Mouse (Mus musculus) cerebellum, adult 18-20 months (tissue): ENCODE measurements around the gene Hs6st1.

Source experiments
- DNase-seq, 2 experiments: peaks; one replicate each; pipeline ENCODE4 v3.0.0; 2021

Gene Hs6st1

DNA sequence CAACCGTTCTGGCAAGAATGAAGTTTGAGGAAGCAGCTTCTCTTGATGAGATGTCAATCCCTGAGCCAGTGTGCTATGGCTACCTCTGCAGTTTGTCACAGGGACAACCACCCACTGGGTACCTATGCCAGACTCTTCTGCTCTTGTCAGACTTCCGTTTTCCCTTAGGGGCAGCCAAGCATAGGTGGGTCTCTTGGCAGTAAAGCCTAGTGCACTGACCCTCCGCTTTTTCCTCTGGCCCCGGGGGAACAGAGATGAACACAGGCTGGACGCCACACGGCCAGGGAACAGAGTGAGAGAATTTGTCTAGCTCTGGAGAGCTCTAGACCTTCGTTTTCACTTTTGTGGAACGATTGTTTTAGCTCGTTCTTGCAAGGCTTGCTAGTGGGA lies 2.4 kb upstream of the Hs6st1 start:
- peak in 1 of 2 experiments; percentile 18 for DNase-seq

DNA sequence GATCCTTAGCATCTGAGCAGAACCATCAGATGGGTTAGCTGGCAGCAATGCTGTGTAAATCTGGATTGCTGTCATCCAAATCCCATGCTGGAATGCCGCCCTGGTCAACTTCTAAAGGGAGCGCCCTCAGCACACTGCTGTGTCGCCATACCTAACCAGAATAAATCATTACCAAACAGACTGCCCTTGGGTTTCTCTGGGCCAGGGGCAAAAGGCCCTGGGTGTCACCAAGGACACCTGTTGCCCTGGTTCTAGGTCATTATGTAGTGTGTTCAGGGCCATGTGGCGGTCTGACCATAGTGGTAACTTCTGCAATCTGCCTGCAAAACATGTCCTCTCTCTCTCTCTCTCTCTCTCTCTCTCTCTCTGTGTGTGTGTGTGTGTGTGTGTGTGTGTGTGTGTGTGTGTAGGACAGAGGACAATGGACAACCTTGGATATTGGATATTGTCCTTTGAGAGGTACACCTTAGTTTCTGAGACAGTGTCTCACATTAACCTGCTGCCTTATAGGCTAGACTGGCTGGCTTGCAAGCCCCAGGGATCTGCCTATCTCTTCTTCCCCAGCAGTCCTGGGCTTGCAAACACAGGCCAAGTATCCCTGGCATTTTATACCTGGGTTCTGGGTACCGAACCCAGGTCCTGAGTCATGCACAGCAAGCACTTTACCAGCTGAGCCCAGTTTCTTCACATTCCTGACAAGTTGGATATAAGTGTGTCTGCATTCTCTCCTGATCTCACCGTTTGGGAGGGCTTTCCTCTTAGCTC lies 1.8 kb upstream of the Hs6st1 start:
- peak in 1 of 2 experiments; percentile 13 for DNase-seq

DNA sequence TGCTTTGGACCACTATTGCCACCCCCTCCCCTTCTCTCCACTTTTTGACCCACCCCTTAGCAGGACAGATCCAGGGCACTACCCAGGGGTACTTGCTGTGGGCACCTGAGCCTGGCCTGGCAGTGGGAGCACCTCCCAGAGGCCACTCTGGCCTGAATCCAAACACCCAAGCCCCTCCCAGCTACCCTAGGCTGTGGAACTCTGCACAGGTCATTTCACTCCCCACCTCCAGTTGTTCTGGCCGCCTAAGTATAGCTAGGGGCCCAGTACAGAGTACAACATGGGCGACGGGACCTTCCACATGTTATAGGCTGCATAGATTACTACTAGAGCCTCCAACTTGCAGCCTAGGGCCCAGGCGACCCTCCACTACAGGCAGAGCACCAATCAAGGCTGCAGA lies 999 bp upstream of the Hs6st1 start:
- DNase-seq, result no peak

DNA sequence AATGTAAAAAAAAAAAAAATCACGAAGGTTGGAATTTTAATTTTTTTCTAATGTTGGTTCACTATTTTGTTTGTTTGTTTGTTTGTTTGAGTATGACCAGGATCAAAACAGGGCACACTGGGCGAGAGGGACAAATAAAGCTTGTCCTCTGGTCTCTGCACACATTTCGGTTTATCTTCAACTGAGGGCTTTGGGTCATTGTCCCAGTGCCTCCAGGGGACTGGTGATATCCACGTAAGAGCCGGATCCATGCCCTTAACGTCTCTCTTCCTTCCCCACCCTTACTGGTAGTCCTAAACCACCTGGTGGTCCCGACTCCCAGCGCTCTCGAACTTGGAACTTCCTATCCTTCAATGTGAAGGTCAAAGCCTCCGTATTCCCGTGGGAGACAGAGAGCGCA lies 589 bp upstream of the Hs6st1 start:
- no peak for DNase-seq

DNA sequence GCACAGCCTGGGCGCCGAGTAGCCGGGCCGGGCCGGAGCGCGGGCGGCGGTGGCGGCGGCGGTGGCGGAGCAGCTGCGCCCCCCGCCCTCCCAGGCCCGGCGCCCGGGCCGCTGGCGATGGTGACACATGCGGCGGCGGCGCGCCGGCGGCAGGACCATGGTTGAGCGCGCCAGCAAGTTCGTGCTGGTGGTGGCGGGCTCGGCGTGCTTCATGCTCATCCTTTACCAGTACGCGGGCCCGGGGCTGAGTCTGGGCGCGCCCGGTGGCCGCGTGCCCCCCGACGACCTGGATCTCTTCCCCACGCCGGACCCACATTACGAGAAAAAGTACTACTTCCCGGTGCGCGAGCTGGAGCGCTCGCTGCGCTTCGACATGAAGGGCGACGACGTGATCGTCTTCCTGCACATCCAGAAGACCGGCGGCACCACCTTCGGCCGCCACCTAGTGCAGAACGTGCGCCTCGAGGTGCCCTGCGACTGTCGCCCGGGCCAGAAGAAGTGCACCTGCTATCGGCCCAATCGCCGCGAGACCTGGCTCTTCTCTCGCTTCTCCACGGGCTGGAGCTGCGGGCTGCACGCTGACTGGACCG lies 426 bp downstream of the Hs6st1 start:
- peak; percentile 60 to 68 for DNase-seq

DNA sequence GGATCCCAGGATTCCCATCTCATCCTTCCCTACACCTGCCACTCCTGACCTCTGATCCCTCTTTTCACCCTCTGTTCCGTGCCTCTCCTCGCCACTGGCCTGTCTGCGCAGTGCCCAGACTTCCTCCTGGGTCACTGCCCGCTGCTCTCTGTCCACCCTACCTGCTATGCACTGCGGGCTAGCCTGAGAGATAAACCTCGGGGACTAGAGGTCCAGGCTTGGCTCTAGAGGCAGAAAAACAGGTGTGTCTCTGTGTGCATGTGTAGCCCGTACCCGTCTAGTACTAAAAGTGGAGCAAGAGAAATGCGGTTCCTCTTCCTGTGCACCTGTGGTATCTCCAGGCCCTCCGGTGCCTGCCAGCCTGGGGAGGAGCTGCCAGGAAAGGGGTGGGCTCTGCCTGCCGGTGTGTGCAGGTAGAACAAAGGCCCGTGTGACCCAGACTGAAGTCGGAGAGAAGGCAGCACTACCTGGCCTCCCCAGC lies 1.1 kb downstream of the Hs6st1 start:
- peak; percentile 54 to 55 for DNase-seq

DNA sequence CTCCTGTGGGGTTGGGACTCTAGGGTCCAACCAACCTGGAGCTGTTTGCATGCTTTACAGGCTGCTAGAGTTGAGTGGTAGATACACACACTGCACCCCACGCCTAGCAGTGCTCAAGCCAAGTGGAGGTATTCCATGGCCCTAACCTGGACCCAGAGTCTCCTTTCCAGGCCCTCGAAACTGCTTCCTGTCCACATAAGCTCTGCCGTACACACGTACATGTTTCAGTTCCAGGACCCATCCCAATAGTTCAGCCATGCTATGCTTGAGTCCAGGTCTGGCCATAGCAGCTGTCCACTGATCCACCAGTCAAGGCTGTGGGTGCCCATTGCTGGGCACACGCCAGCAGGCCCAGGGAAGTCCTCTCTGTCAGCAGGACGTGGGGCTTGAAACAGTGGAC lies 2.0 kb downstream of the Hs6st1 start:
- no peak for DNase-seq

DNA sequence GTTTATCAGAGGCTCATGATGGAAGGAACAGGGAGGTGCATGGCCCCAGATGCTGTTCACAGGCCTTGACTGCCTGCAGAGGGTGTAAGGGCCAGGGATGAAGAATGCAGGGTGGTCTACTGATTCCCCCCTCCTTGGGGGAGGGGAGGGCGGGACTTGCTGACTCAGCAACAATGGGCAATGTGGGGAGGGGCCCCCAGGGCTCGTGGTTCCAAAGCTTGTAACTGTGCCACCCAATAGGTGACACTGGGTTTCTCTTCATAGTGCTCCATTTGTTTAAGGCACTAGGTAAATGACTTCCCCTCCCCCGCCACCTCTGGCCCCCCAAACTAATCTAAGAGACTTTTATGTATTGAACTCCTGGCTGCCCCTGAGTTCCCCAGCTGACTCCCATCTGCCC lies 2.5 kb downstream of the Hs6st1 start:
- DNase-seq, result no peak

DNA sequence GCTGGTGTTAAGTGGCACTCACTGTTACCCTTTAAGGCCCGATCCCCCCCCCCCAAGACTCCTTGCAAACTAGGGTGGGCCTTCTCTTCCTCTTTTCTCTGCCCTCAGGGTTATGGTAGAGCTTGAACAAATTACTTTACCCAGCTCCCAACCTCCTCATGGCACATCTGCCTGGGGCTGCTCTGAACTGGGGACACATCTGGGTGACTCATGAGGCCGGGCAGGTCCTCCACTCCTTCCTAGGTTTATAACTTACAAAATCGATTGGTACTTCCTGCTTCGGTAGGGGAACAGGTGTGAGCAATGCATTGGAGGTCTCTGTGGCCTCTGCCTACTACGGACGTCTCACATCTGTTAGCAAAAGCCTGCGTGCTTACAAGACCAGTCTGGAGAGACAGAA lies 3.0 kb downstream of the Hs6st1 start:
- DNase-seq, result no peak

DNA sequence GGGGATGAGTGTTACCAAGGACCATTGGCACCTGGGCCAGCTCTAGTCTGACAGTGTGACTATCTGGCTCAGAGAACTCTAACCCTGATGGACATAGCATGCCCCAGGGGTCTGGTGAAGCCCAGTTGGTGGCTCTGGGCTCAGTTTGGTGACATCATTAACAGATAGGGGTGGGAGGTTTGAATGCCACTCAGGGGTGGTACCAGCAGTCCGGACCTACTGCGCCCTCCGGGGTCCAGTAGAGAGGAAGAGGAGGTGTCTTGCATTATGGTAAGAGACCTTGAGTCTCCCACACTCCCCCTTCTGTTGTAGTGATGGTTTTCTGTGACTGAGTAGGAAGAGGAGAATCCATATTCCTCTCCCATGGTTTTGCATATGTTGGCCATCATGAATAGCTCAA lies 3.4 kb downstream of the Hs6st1 start:
- DNase-seq, result no peak

DNA sequence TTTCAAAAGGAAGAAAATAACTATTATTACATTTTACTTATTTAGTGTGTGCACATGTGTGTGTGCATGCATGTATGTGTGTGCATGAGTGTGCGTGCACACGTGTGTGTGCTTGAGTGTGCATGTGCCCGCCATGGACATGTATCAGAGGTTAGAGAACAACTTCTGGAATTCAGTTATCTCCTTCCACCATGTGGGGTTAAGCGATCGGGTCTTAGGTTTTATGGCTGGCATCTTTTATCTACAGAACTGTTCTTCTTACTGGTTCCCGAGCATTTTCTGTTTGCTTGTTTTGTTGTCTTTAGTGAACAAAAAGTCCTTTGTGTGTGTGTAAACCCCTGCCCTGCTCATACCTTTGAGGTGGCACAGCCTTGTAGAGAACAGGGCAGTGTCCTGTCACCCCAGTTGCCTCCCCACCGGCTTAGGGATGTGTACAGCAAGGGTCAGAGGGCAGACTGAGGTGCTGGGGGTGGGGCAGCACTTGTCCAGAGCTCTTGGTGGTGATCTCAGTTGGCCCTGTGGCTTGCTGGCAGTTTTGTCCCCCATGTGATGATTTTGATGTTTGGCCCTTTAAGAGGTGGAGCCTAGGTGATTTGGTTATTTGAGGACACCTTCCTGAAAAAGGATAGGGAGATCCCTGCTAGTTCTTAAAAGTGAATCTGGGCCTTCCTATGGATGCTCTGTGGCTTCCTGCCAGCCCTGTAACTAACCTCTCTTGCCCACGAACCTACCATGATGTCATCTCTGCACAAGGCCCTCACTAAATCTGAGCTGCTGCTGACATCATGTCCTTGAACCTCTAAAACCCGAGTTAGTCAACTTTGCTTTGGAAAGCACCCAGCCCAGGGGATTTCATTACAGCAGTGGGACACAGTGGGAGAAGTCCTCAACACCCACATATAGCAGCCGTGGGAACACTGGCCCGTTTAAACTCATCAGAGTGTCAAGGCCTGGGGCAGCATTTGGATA lies 4.7 kb downstream of the Hs6st1 start:
- DNase-seq, result no peak

DNA sequence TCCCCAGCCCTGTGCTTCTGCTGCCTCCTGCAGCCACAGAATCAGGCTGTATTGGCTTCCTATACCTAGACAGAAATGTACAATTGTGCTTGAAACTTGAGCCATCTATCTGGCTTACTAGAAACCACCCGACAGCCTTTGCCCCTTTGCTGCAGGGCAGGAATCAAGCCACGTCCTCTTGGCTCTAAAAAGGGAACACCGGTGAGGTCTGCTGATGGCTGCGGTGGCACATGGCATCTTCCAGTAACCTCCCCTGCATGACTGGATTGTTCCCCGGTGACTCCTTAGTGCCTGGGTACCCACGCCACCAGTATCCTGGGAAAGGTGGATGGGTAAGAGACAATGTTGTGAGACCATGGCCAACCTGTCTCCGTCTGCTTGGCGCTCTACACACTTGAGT lies 5.4 kb downstream of the Hs6st1 start:
- no peak for DNase-seq

DNA sequence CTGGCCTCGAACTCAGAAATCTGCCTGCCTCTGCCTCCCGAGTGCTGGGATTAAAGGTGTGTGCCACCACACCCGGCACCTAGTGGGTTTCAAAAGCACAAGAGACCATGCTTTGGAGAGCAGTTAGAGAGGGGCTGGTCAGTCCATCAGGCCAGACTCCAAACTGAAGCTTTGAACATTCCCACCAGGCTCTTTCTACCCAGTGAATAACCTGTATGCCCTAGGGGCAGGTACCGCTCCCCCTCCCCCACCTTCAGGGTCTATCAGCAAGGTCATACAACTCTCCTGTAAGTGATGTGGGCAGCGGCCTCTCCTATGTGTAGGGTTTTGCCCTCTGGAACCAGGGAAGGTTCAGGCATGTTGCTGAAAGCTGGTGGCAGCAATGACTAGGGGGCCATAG lies 6.0 kb downstream of the Hs6st1 start:
- DNase-seq, result no peak

DNA sequence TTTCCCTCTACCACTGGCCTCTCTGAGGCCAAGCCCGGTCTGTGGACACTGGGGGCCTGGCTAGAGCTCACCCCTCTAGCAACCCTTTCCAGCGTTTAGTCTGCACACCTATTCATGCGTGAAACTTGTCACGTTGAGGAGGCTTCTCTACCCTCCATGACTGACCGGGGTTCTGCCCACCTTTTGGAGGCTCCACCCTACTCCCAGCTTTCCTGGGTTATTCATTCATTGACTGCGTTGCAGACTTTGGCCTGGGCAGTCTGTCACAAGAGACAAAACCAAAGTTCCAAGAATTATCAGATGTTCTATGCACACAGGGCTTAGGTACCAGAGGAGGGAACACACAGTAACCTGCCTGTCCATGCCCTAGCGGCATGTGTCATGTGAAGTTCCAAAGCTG lies 6.8 kb downstream of the Hs6st1 start:
- DNase-seq, result no peak

DNA sequence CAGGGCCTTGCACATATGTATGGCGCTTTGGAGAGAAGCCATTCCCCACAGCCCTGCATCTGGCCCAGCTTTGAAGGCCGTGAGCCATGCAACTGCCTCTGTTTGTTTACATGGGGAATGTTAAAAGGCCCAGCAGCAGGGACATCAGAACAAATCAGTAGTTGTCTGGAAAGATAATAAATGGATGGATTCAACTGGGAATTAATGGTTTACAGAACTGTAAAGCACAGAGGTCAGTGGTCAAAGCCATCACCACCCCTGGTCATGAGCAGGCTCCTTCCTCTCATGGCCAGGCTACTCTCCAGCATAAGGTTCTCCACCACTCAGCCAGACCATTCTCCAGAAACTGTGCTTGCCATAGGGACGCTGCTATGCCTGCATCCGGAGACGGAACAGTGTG lies 7.5 kb downstream of the Hs6st1 start:
- DNase-seq, result no peak

DNA sequence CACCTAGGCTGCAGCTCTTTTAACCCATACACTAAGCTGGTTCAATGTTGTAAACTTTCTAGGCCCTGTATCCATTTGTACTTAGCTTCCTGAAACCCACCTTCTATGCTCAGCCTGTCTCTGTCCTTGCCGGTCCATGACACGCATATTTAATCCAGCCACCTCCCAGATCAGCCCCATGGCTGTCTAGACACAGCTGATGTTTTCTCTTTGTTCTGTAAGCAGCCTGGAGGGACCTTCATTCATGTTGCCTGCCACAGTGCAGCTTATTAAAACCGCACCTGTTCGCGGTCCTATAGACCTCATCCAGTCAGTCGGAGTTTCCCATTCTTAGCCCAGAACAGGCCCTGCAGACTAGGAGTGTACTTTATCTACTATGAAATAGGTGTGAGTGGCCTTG lies 8.9 kb downstream of the Hs6st1 start:
- DNase-seq, result no peak

DNA sequence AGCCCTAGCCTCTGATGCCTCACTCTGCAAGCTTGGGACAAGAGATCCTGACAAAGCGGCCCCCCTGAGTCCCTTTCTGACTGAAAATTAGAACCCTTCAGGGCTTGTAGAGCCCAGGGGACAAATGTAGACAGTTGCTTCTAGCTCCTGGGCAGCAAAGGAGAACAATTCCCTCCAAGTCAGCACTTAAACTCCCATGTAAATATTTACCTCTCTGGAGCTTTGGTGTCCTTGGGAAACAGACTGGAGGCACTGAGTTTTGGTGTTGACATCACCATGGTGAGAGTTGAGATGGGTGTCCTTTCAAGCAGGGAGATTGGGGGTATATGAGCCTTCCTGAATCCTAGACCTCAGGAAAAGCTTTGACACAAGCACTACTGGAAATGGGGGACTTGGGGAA lies 10.1 kb downstream of the Hs6st1 start:
- no peak for DNase-seq

DNA sequence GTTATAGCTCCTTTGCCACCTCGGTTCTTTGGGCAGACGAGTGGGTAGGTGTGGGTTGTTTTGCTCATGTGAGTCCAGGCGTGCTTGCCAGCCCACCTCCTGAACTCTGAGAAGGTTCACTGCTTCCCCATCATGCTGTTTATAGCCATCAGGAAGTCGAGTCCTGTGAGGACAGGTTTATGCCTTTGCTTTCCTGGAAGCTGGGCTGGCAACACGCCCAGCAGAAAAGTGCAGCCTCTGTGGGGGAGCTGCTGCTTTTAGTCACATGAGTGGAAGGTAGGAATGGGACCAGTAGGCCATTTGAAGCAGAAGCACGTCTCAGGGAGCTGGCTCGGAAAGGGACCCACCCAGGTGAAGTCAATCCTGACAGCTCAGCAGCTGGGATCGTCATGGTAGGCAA lies 11.5 kb downstream of the Hs6st1 start:
- peak; percentile 55 to 56 for DNase-seq

DNA sequence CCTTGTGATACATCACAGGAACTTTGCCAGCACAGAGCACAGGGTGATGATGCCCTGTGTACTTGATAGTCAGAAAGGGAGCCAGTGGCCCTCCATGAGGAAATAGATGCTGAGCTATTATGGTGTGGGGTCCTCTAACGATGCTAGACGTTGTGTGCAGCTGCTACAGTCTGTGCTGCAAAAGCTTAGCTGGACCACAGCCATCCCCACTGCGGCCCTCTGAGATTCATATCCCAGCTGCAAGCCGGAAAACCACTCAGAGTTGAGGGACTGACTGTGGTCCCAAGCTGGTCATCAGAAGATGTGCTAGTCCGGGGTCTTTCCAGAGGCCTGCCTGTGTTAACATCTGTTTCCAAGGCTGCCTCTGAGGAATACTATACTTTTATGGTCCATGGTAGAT lies 12.8 kb downstream of the Hs6st1 start:
- no peak for DNase-seq

DNA sequence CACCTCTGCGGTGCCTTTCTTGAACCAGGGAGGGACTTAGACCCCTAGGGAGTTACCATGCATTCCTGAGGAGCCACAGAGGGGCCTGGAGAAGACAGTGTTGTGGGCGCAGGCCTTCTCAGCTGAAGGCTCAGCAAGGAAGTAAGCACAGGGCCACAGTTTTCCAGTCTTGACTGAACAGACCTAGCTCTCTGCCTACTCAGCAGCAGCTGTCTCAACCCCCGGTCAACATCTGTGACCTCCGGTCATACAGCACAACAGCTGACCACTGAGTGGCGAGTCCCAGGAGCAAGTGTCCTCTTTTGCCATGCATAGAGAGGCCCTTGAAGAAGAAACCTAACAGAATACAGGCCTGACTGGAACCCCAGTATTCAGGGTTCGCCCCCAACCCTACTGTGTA lies 14.0 kb downstream of the Hs6st1 start:
- DNase-seq, result no peak

DNA sequence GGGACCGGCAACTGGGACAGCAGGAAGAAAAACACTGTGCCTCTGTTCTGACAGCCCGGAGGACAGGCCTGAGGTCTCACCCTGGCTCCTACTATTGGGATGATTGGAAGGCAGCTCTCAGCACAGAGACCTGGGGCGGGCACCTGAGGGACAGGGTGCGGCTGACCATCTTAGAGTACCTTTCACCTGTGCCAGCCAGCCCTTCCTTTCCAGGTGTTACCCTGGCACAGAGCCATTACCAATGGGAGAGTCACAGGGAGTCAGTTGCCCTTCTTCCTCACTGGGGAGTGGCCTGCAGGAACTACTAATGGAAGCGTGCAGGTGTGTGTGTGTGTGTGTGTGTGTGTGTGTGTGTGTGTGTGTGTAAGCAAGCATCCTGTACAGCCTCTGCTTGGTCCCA lies 15.4 kb downstream of the Hs6st1 start:
- no peak for DNase-seq

DNA sequence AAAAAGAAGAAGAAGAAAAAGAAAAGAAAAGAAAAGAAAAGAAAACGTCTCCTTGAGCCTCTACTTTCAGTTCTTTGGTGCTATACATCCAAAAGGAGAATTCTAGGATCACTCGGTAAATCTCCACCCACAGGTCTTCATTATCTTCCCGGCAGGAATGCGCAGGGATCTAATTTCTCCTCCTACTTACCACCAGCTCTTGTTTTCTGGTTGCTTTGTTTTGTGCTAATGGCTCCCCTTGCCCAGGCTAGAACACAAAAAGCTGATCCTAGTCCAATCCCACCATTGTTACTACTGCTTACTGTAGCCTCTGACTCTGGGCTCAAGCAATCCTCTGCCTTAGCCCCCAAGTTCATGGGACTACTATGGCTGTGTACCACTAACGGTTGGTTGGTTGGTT lies 16.9 kb downstream of the Hs6st1 start:
- DNase-seq, result no peak

DNA sequence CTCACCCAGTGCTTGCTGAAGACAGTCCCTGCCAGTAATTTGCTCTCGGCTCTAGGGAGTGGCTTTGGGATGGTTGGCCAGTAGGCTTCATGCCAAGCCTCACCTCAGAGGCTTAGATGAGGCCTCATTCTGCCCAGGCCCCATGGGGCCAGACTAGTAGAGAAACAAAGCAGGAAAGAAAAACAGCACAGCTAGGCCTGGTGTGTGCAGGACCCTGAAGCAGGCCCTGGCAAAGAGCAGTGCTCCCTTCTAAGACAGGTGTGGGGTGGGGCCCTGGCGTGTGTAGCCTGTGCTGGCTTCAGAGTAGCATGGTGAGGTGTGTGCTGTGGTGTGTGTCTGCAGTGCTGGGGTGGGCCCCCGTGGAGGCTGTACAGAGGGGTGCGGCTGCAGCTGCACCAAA lies 20.2 kb downstream of the Hs6st1 start:
- peak in 1 of 2 experiments; percentile 47 for DNase-seq

DNA sequence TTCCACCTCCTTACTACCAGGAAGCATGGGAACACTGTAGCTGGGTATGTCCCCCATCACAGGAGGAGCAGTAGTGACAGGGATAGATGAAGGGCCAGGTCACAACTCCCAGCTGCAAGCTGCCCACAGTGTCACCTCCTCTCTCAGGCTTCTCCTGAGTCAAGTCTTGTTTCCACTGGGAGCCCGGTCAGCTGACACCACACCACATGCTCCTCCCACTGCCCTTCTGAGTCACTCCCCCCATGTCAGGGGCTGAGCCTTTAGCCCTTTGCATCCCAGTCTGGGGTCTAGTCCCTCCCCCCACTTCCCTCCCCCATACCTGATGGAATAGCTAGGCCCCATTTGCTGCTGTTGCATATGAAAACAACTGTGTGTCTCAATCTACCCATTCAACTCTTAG lies 21.3 kb downstream of the Hs6st1 start:
- no peak for DNase-seq
